Mouse (Mus musculus) testis, adult 2 months (tissue): ENCODE measurements at regions not wholly inside any gene's neighbourhood (a gene's known extent, or its start where the extent isn't known, plus 50 kb on each side); places are given as distances from the start of the nearest gene placed in this dataset.

Source experiments
- CTCF ChIP-seq: fragments of 200-500 bp; IDR thresholded peaks from 2 replicates; pipeline ENCODE4 v1.5.1; 2012; ENCODE audit warnings: low read depth, mild to moderate bottlenecking, inconsistent platforms, low read length, moderate library complexity; ENCODE audit not compliant: control insufficient read depth, insufficient read depth, insufficient replicate concordance
- POLR2A ChIP-seq: fragments of 200-500 bp; IDR thresholded peaks from 2 replicates; pipeline ENCODE4 v1.6.1; 2012; ENCODE audit warnings: low read depth, mild to moderate bottlenecking, inconsistent platforms, low read length, moderate library complexity; ENCODE audit not compliant: control insufficient read depth

GRCm38 (mm10) chr14:48897140-48897539, 168.8 kb upstream of the Ap5m1 start:
- TF ChIP-seq CTCF (no peak), POLR2A (no peak)
